Mouse (Mus musculus) kidney, postnatal 14 days (tissue): ENCODE measurements around the gene Wdr35.

Experiments used
- DNase-seq: peaks from one replicate; pipeline ENCODE4 v3.0.0; 2022; ENCODE audit warnings: mixed read lengths

The Wdr35 gene

DNA sequence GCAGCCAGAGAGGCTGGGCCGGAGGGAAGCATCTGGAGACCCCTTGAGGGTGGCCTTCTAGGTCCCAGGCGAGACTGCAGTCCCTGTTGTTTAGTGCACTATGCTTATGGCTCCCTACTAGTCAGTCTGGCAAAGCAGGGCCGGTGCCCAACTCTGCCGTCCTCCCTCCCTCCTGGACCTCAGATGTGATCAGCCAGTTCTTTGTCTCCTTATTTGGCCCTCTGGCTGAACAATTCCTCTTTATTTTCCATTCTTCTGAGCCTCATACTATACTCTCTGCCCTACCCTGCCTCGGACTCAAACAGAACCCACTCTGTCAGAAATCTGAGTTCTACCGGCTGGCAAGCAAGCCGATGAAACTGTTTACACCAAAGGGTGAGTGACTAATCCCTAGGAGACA, 79.7 kb downstream of the Wdr35 start:
- no peak for DNase-seq

DNA sequence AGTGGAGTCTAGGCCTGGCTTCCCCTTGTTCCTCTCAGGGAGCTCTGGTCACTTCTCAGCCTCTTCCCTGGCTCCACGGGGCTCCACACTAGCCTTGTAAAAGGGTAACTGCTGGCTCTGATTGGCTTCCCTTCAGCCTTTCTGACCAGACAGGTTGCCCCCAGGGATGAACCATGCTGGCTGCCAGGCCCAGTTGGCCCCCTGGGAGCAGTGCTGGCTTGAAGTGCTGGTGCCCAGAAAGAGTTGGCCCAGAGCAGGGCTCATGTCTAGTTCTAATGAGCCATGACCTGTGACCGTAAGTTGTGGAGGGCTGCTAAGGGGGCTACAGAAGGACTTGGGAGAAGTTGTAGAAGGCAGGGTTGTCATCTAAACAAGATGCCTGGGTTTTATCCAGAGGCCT, 80.3 kb downstream of the Wdr35 start:
- no peak for DNase-seq

GRCm38 (mm10) chr12:9055269-9055668, 81.6 kb downstream of the Wdr35 start:
- DNase-seq = no peak

DNA sequence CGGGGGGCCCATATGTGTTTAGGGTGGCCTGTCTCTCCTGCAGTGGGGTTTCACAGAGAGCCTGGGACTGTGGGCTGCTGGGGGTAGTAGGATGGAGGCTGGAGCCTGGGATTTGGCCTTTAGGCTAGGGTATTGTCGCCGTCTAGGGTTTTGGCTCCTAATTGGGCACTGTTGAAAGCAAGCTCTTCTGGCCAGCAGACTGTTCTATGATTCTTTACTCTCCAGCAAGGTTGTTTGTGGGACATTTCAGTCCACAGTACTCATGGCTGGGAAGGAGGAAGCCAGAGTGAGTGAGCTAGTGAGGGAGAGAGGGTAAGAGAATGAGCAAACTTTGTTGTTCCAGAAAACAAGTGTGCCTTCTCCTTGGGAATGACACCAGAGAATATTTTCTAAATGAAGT, 85.8 kb downstream of the Wdr35 start:
- no peak for DNase-seq

- DNase-seq = no peak
Measured at GRCm38 (mm10) chr12:9059965-9060364, 86.3 kb downstream of the Wdr35 start.

- DNase-seq = no peak
Measured at GRCm38 (mm10) chr12:9063611-9064010, 89.9 kb downstream of the Wdr35 start.

DNA sequence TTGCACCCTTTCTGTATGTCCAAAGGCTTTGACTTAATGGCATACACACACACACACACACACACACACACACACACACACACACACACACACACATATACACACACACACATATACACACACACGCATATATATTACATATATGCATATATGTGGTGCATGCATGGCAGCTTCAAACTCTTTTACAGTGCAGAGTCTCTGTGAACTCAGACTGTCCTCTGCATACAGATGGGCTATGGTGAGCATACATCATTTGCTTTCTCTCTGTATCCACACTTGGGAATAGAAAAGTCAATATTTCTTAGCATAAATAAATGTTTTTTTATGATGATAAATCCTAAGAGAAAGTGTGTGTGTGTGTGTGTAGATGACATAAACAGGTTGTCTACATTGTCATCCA, 97.4 kb downstream of the Wdr35 start:
- DNase-seq = no peak

GRCm38 (mm10) chr12:9071493-9071892, 97.8 kb downstream of the Wdr35 start:
- DNase-seq = no peak

- no peak for DNase-seq
Measured at GRCm38 (mm10) chr12:9077554-9078125, 103.9 kb downstream of the Wdr35 start.
